Mouse (Mus musculus) G1E-ER4 (cell line): ENCODE data around the gene Txndc17. TPM values are rescaled to one million over a fixed set of nuclear protein-coding genes. Genes with fewer than 3 reads are reported as not detected.

ENCODE experiments used
- GATA1 ChIP-seq: IDR thresholded peaks from one replicate; pipeline ENCODE4 v1.8.0; 2012; ENCODE audit warnings: low read length, inconsistent platforms
- polyA plus RNA-seq: library from polyadenylated mRNA; stranded (reverse); fragments of >175 nt; gene quantifications from 2 replicates; pipeline ENCODE4 v1.2.3, GENCODE M21; 2012

Gene Txndc17
- polyA plus RNA-seq = 25.6 and 28.7 TPM in 2 replicates

DNA sequence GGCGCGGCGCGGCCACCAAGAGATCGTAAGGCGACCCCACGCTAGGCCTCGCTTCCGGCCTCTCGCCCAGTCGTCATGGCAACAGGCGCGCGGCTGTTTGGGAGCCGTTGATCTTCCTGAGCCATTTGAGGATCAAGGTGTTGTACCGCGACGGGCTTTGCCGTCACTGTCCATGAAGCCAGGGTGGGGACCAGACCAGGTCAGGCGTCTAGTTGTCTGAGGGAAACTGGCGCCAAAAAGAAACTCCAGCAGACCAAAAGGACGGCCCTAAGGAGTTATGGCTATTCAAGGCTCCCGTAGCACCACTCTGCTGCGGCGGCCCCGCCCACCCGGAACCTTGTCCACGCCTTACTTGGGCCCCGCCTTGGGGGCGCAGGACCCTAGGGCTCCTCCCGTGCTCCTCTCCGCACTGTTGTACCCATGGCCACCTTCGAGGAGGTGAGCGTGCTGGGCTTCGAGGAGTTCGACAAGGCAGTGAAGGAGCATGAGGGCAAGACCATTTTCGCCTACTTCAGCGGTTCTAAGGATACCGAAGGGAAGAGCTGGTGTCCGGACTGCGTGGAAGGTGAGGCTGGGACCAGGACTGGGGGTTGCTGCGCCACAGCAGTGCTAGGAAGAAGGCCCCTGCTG, at the start of gene Txndc17, which contains the start of gene 4933427D14Rik:
Gene Txndc17, plus strand, starts transcription at position 344 of the 630 bp plus-strand sequence.
Gene 4933427D14Rik, minus strand, starts transcription at position 256 of the 630 bp plus-strand sequence.
- TF ChIP-seq GATA1 = no peak

DNA sequence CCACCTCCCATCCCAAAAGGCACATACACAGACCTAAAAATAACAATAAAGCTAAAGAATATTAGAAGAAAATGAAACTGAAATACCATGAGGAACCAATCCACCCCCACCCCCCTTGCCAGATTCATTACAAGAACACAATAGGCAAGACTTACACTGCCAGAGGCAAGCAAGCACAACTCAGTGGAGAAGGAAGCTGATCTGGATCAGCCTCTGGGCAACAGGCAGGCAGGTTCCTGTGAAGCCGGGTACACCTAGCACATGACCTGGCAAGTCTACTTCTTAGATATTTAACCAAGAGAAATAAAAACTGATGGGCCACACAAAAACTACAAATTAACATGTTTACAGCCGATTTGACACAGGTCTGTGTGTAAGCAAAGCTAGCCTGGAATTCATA, 44.1 kb upstream of the Txndc17 start:
- no peak for TF ChIP-seq GATA1

DNA sequence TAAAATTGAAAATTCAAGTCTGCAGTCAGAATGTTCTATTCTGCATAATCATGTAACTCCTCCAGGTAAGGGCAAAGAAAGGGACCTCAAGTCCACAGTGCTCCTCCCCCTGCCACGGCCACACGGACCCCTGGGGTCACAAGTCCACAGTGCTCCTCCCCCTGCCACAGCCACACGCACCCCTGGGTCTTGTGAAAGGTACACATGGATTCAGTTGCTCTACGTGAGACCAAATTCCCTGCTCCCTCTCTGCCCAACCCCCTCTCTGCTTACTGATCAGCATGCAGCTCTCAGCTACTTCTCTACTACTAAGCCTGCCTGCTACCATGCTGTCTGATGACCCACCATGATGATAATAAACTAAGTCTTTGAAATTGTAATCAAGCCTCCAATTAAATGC, 37.5 kb upstream of the Txndc17 start:
- no peak for TF ChIP-seq GATA1

DNA sequence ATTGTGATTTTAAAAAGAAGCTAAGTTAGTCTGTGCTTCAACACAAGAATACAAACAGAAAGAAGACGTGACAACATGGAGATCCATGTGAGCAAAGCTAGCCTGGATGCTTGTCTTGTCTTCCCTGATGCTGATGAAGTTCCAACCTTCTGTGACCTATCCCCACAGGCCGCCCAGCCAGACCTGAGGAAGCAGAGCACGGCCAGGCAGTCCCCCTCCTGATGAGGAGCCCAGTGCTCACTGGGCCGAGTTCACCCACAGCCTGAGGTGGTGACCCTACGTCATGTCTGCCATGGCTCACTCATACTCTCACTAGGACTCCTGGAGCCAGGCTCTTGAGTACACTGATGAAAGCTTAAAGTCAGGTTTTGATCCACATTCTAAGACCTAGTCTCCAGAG, 33.8 kb upstream of the Txndc17 start:
- no peak for TF ChIP-seq GATA1

DNA sequence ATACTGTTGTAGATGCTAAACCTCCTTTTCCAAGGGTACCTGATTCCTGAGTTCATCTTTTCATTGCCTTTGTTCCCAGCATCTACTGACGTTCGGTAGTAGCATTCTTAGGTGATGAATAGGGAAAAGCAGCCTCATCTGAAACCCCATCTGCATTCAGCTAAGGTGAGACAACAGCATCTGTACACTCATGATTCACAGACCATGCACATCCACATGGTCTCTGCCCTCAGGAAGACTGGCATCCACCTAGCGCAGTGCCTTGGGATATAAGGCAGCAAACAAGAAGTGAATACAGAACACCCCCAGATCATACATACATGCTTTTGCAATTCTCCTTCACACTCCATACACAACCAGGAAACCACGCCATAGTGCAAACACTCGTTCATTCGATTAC, 32.6 kb upstream of the Txndc17 start:
- TF ChIP-seq GATA1 = no peak

DNA sequence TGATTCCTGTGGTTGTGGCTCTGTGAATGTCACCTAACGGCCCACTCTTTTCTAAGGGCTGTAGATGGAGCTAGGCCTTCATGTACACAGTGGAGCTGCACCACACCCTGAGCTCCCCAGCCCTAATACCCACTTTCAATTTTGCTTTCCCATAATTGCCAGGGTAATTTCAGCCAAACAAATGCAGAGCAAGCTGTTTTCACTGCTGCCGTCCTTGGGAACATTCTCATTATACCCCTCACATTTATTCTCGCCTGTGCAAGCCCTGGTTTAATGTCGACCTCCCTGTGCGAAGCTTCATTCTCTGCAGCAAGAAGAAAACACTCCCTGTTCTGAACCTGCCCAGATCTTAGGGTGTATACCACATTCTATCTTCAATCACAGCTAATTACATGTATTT, 31.4 kb upstream of the Txndc17 start:
- TF ChIP-seq GATA1 = no peak

DNA sequence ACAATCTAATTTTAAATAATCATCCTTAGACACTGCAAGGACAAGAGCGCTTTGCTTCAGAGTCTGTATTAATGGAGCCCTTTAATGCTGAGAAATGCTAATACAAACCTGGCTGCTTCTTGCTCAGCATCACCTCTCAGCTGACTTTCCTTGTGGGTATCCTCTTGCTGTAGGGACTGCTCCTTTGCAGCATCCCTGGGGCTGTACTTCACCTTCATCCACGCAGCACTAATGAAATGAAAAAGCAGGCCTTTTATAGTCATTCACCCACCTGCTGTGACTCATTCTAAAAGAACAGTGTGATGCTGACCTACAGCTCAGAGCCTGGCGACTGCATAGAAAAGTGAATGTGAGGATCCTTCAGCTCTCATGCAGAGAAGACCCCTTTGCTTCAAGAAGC, 30.8 kb upstream of the Txndc17 start:
- TF ChIP-seq GATA1 = no peak

DNA sequence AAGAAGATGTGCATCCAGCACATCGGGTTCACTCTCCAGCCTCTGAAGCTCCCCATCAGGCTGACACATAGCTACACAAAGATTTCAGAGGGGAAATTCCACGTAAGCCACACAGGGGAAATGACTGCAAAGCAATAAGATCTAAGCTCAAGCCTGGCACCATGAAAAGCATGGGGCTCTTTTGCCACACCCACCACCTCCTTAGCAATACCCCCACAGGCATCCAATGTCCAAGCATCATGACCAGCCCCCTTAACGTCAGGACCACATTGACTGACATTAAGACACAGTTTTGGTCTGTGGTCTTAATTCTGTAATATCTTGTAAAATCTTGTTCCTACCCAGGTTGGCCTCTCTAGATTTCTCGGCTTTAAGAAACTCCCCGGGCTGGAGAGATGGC, 26.8 kb upstream of the Txndc17 start:
- no peak for TF ChIP-seq GATA1

DNA sequence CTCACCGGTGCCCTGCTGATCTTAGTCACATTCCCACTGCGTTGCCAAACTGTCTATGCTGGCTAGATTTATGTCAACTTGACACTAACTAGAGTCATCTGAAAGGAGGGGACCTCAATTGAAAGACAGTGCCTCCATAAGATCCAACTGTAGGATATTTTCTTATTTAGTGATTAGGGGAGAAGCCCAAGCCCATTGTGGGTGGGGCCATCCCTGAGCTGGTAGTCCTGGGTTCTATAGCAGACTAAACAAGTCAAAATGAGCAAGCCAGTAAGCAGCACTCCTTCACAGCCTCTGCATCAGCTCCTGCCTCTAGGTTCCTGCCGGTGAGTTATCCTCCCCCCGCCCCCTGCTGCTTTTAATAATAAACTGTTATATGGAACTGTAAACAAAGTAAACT, 26.2 kb upstream of the Txndc17 start:
- TF ChIP-seq GATA1 = no peak

DNA sequence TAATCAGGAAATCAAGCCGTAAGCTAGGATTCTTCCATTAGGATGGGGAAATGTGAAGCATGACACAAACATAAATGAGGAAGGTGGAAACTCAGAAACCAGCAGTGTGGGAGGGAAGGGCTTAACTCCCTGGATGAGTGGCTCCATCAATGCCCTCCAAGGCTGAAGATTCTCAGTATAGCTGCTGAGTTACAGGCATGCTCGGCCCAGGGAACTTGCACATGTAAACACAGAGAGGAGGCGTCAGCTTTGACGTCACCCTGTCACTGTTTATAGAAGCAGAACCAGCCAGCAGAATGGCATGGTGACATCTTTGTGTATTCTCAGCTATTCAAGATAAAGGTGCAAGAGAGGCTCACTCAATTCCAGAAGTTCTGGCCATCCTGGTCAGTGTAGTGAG, 23.1 kb upstream of the Txndc17 start:
- TF ChIP-seq GATA1 = no peak

DNA sequence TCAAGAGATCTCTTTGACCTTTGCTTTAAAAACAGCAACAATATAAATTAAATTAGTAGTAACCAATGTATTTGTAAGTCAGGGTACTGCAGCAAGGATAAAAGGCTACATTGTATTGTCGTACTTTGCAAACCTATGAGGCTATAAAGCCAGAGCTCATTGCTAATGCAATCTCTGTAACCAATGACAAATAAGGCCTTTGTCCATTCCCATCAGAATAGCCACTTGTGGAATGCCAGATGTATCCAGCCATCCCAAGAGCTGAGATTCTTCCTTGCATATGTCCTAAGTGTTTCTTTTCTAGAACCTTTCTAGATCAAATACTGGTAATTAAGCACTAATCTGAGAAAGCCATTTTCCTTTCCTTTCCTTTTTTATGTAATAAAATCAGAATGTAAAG, 16.5 kb upstream of the Txndc17 start:
- no peak for TF ChIP-seq GATA1

DNA sequence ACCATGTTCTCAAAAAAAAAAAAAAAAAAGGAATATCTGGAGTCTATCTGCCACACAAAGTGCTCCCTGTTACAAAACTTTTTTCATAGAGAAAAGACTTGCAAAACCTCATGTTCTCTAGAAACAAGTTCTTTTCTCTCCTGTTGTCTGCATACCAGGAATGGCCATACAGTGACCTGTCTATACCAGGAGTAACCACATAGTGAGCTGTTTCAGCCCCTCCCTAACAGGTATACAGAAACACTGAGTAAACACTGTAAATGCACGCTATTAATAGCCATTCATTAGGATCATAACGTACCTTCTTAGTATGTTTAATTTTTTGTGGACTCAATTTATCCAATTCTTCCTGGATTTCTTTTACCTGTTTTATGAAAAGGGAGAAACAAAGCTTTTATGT, 13.1 kb upstream of the Txndc17 start:
- no peak for TF ChIP-seq GATA1

DNA sequence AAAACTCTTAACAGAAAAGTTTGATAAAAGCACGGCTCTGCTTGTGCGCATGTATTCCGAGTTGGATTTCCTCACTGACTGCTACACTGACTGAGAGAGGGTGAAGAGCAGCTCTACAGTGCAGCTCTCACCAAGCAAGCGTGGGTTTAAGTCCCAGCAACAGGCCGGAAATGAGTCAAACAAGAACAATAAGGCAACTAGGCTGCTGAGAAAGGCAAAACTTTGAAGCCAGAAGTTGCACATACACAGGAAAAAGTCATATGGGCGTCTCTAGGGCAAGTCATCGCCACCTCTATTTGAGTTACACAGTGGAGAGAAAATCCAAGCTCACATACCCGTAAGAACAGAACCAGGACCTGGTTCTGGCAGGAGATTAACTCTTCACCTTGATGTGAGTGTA, 10.8 kb upstream of the Txndc17 start:
- no peak for TF ChIP-seq GATA1

DNA sequence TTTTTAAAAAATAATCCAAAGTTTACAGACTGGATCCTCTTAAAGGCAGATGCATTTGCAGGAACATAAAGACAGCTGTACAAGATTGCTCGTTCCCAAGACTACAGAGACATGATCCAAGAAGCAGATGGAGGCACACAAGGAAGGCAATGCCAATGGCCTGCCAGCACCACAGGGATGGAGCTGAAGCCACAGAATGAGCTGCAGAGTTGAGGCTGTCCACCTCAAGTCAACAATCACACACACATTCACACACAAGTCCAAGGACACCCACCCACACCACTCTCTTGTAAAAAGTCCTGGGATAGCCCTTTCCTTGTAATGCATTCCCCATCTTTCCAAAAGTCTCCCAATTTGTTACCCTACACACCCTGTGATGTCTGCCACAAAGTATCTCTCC, 3.9 kb upstream of the Txndc17 start:
- no peak for TF ChIP-seq GATA1

DNA sequence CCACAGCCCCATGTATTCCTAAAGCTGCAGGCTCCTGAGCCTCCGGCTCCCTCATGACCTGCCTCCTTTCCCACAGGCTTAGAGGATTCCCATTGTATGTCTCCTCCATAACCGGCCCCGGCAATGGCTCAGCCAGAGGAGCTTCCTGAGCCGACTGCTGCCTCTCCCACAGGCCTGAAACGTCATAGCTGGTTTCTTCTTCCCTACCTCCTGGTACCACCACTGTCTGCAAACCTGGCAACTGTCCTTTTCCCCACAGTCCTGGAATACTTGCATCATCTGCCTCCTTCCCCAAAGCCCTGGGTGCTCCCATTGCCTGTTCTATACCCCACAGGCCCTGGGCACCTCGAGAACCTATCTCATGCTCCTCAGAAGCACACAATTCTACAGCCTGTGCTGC, 2.1 kb upstream of the Txndc17 start:
- no peak for TF ChIP-seq GATA1

DNA sequence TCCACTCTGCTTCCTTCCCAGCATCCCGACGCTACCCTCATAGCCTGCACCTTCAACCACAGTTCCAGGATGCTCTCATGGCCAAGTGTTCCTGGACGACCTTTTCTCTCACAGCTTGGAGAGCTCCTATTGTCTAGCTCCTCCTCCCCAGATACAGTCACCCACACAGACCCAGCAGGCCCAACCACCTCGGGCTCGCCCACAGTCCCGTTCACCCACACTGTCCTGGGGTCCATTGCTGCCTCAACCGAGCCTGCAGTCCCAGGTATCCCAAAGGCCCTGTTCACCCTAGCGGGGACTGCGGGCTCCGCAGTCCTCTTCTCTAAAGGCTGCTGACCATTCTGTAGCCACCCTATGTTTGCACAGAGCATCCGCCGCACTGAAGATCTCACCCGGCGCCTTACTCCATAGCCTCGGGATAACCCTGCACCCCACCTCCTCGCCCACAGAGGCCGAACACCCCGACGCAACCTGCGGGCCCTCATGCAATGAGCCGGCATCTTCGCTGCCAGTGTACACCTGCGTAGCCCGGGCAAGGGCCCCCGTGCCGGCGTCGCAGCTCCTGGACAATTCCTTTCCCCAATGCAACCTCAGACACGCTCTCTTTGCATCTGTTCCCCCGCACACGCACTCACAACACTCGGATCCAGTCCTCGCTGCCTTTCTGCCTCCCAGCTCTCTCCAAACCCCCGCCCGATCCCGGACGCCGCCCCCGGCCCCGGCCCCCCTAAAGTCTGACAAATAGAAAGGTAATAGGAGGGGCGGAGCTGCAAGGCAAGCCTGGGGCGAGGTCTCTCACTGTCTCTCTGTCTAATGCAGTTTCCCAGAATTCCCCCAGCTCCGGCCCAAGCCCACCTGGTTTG, 775 bp upstream of the Txndc17 start, which contains the start of gene Gm43951:
Gene Gm43951, minus strand, starts transcription at position 500 of the 863 bp plus-strand sequence.
- no peak for TF ChIP-seq GATA1
